Mouse (Mus musculus): ENCODE measurements around the gene Lrguk. TPM values are rescaled to one million over a fixed set of nuclear protein-coding genes. Genes with fewer than 3 reads are reported as not detected.

Gene Lrguk
- polyA plus RNA-seq, 1 experiment from 2014 or later = 1.2 TPM

Other genes starting within 250 kb of the Lrguk start
- gene Slc35b4, start 147.7 kb downstream of the Lrguk start, polyA plus RNA-seq (2015; fragmentation: Nextera tagmentation; extraction: Ambion mirVana) = 47.5 and 48.8 TPM in 2 replicates